Mouse (Mus musculus) E14TG2a.4 (cell line): ENCODE data around the gene Olfr748.
"Not testable (repeated sequence)": the region's sequence is repeated elsewhere in the genome, so short reads cannot be mapped to it uniquely, and the experiment has no call there.

Experiments
- H3K27me3 ChIP-seq: 2 replicates; pipeline ENCODE4 v1.6.1; 2014; ENCODE audit warnings: low read length, control low read depth; ENCODE audit not compliant: insufficient read depth
- H3K36me3 ChIP-seq: 2 replicates; pipeline ENCODE4 v1.6.1; 2014; ENCODE audit warnings: low read length, control low read depth; ENCODE audit not compliant: insufficient read depth
- H3K4me1 ChIP-seq: replicated peaks from 2 replicates; pipeline ENCODE4 v1.6.1; 2014; ENCODE audit warnings: low read depth, low read length, control low read depth
- H3K4me3 ChIP-seq: replicated peaks from 2 replicates; pipeline ENCODE4 v1.5.1; 2014; ENCODE audit warnings: mild to moderate bottlenecking, low read length
- H3K9me3 ChIP-seq: 2 replicates; pipeline ENCODE4 v1.6.1; 2014; ENCODE audit warnings: low read length, control low read depth
- CTCF ChIP-seq: conservative IDR thresholded peaks from 2 replicates; pipeline ENCODE4 v1.5.1; 2014; ENCODE audit warnings: low read length
- NANOG ChIP-seq: IDR thresholded peaks from 2 replicates; pipeline ENCODE4 v1.6.1; 2014; ENCODE audit warnings: borderline replicate concordance, low read length, mixed read lengths
- POU5F1 ChIP-seq: IDR thresholded peaks from 2 replicates; pipeline ENCODE4 v1.6.1; 2014; ENCODE audit warnings: low read length, borderline replicate concordance

Gene Olfr748

DNA sequence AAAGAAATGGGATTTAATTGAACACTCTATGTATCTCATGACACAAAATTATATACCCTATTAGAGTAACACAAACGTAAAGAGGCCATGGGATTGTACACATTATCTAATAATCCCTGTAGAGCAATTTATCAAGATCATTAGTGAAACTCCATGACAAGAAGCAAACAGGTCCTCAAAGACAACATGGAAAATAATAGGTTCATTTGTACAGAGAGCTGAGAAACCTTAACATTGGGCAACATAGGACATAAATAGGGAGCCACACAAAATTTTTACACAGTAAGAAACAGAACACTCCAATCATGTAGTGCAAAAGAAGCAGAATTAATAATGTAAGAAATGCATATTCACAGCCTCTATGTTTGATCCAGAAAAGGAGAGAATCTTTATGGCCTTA, at the start of gene Olfr748:
Gene Olfr748 (plus strand): TSS at position 301 of the 400 bp plus-strand sequence.
- Histone ChIP-seq H3K9me3 (no peaks in the 10 kb centered on the region), H3K4me3 (no peak within 1 kb of the TSS), H3K36me3 (no peaks in the 10 kb centered on the region), H3K4me1 (no peaks in the 10 kb centered on the region), H3K27me3 (no peaks in the 10 kb centered on the region)
- TF ChIP-seq NANOG = no peak
- TF ChIP-seq CTCF = no peak
- no peak for TF ChIP-seq POU5F1

DNA sequence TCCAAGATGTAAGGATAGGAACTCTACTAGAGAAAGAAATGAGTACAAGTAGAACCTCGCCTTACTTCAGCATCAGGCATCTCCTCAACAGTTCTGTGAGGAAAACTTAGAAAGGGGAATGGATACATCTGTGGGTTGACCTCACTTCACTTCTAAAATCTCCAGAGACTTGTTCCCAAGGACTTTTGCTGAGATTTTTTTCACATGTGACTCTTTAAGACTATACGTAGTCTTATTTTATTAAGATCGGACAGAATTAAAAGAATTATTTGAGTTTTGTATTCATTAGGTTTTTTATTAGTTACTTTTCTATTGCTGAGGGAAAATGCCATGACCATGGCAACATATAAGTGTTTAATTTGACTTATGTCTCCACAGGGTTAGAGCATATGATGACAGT, 14.1 kb upstream of the Olfr748 start, which contains the start of gene Olfr747:
Gene Olfr747 (minus strand): TSS at position 101 of the 400 bp plus-strand sequence.
- Histone ChIP-seq H3K4me3 (no peak within 1 kb of the TSS), H3K4me1 (no peaks in the 10 kb centered on the region), H3K27me3 (no peaks in the 10 kb centered on the region), H3K36me3 (no peaks in the 10 kb centered on the region), H3K9me3 (no peaks in the 10 kb centered on the region)
- no peak for TF ChIP-seq NANOG
- no peak for TF ChIP-seq CTCF
- TF ChIP-seq POU5F1 = no peak

DNA sequence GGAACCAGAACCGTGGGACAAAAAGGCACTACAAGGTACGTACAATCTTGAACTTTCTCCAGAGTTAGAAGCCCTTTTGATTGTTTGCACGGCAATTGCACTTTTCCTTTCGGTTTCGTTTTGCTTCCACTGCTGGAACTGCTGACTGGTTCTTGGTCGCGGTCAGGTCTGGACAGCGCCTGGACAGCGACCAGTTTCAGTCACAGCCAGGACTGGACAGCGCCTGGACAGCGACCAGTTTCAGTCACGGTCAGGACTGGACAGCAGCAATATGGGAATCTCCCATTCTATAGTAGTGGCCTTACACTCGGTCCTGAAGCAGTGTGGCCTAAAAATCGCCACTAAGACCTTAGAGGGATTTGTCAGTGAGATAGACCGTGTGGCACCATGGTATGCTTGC, 12.7 kb downstream of the Olfr748 start:
- not testable (repeated sequence) for H3K4me1 ChIP-seq, H3K27me3 ChIP-seq, H3K4me3 ChIP-seq, H3K36me3 ChIP-seq
- peaks cover 65% of the 10 kb centered on the region for H3K9me3 ChIP-seq

DNA sequence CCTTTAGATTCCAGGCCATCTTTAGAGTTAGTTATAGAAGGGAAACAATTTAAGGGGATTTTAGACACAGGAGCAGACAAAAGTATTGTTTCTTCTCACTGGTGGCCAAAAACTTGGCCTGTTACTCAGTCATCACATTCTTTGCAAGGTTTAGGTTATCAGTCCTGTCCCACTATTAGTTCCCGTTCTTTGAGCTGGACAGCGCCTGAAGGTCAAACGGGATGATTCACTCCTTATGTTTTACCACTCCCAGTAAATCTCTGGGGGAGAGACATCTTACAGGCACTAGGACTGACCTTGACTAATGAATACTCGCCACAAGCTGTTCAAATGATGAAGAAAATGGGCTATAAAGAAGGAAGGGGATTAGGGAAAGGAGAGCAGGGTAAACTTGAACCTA, 15.2 kb downstream of the Olfr748 start:
- H3K9me3 ChIP-seq = peaks cover 49% of the 10 kb centered on the region
- H3K27me3 ChIP-seq, H3K36me3 ChIP-seq, H3K4me1 ChIP-seq, H3K4me3 ChIP-seq: not testable (repeated sequence)

DNA sequence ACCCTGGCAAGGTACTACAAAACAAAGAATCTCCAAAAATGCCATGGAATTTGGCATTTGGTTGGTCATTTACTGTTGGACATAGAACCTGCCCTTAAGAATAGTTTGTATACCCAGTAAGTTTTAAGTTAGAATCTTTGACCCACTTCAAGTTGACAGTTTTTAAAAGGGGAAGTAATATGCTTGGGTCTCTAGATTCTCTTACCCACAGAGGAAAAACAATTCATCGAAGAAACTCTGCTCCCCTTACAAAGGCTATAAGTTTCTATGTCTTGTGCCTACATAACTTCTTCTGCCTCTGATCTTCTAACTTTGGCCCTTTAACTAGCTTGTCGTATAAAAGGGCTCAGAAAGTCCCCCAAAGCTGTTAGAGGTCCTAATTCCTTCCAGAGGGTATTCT, 33.2 kb downstream of the Olfr748 start:
- Histone ChIP-seq H3K27me3 (no peaks in the 10 kb centered on the region), H3K4me3 (no peak overlapping the region), H3K4me1 (no peaks in the 10 kb centered on the region), H3K36me3 (no peaks in the 10 kb centered on the region), H3K9me3 (no peaks in the 10 kb centered on the region)
- TF ChIP-seq CTCF = no peak
- no peak for TF ChIP-seq NANOG
- TF ChIP-seq POU5F1 = no peak

DNA sequence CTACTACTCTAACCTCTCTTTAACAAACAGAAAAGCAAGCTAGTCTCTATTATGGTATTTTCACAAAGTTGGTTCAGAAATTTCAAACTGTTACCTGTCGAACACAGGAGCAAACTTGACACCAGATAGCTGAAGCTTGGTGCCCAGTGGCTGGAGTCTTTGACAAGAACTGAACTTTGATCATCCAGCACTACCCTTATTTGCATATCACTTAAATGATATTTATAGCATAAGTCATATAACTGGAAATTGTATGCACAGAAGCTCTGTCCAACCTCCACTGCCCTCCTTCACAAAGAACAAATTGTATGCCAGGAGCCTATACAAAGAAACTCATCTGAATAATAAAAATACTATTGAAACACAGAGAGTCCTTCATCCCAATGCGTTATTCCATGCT, 34.4 kb downstream of the Olfr748 start:
- Histone ChIP-seq H3K4me3 (no peak overlapping the region), H3K4me1 (no peaks in the 10 kb centered on the region), H3K9me3 (no peaks in the 10 kb centered on the region), H3K36me3 (no peaks in the 10 kb centered on the region), H3K27me3 (no peaks in the 10 kb centered on the region)
- TF ChIP-seq POU5F1 = no peak
- no peak for TF ChIP-seq NANOG
- TF ChIP-seq CTCF = no peak

DNA sequence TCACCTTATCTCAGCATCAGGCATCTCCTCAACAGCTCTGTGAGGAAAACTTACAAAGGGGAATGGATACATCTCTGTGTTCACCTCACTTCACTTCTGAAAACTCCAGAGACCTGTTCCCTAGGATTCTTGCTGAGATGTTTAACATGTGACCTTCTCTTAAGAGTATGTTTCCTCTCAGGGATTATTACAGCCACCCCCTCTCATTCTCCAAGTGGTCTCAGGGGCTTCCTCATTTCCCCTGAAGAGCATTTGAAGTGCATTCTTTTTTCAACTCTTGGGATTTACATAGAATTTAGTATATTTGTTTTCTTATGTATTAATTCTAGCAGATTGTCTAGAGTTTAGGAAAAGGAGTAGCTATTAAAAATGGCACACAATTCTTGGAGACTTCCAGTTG, 37.8 kb downstream of the Olfr748 start, which contains the start of gene Olfr749:
Gene Olfr749 (minus strand): TSS at position 101 of the 400 bp plus-strand sequence.
- Histone ChIP-seq H3K4me3 (no peak within 1 kb of the TSS), H3K27me3 (no peaks in the 10 kb centered on the region), H3K36me3 (no peaks in the 10 kb centered on the region), H3K4me1 (no peaks in the 10 kb centered on the region), H3K9me3 (no peaks in the 10 kb centered on the region)
- no peak for TF ChIP-seq POU5F1

DNA sequence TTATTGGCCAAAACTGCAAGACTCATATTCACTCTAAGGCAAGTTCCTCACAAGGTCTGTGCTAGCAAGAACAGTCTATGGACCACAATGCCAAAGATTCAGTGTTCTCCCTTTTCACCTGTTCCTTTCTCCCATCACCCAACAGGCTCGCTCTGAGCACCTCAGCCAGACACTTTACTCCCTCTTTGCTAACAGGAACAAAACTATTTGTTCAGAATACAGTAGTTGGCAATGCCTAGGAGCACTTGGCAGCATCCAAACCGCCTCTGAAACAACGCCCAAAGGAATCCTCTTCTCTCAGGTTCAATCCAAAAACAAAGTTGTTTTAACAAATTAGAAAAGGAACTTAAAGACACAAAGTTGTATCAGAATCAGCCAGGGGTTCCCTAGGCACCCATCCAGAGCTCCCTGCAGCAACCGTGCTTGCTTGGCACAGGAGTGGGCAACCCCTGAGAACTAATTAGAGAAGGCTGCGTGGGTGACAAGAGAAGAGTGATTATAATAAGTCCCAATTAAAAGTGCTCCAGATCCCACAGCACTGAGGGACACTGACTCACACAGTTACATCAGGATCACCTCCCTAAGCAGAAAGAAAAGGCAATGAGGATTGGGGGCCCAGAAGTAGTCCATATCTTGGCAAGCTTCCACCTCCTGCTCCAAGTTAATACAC, 51.4 kb downstream of the Olfr748 start:
- Histone ChIP-seq H3K4me1 (no peaks in the 10 kb centered on the region), H3K36me3 (peaks cover 7% of the 10 kb centered on the region; the same call in 1 of the 2 replicates), H3K4me3 (no peak overlapping the region), H3K9me3 (no peaks in the 10 kb centered on the region), H3K27me3 (no peaks in the 10 kb centered on the region)
- no peak for TF ChIP-seq POU5F1
- no peak for TF ChIP-seq NANOG
- no peak for TF ChIP-seq CTCF
